Mouse (Mus musculus) brain, embryonic 14.5 days (tissue): ENCODE results near the gene Telo2.

ENCODE experiments used
- CTCF ChIP-seq: fragments of 200-500 bp; IDR thresholded peaks from 2 replicates; pipeline ENCODE4 v1.5.1; 2012; ENCODE audit warnings: inconsistent platforms, mild to moderate bottlenecking, moderate library complexity, borderline replicate concordance; ENCODE audit not compliant: insufficient read depth, insufficient read length; ENCODE audit errors: extremely low read depth
- POLR2A ChIP-seq: fragments of 200-500 bp; IDR thresholded peaks from 2 replicates; pipeline ENCODE4 v1.6.1; 2012; ENCODE audit warnings: mild to moderate bottlenecking, inconsistent platforms, borderline replicate concordance; ENCODE audit not compliant: poor library complexity, insufficient read depth, insufficient read length, severe bottlenecking; ENCODE audit errors: extremely low read depth

GRCm38 (mm10) chr17:25162161-25162560 lies 46.4 kb upstream of the Telo2 start, which contains the start of gene Ccdc154:
- TF ChIP-seq CTCF: no peak
- TF ChIP-seq POLR2A: no peak
